Mouse (Mus musculus): ENCODE measurements at regions not wholly inside any gene's neighbourhood (a gene's known extent, or its start where the extent isn't known, plus 50 kb on each side); places are given as distances from the start of the nearest gene placed in this dataset.

GRCm38 (mm10) chr5:126217746-126218145, 686.2 kb downstream of the Tmem132b start:
- Histone ChIP-seq H3K9ac (ENCODE audit: low read depth, low read length) (no peak overlapping the region), H3K36me3 (ENCODE audit: control insufficient read depth, insufficient read depth, low read length) (no peaks in the 10 kb centered on the region), H3K27me3 (replicated peaks; ENCODE audit: control insufficient read depth, insufficient read depth, low read length) (no peaks in the 10 kb centered on the region), H3K4me3 (ENCODE audit: low read depth, low read length) (no peak overlapping the region), H3K4me2 (ENCODE audit: low read depth, low read length) (no peak overlapping the region), H3K4me1 (ENCODE audit: control insufficient read depth, insufficient read depth, low read length) (no peaks in the 10 kb centered on the region), H3K27ac (replicated peaks; ENCODE audit: low read depth, low read length) (no peak overlapping the region), H3K9me3 (ENCODE audit: control insufficient read depth, low read length) (no peaks in the 10 kb centered on the region)
- WGBS, result 78% methylated on average over 1 of the region's 1 CpGs
- DNase-seq (ENCODE audit: low spot score), result no peak
- ATAC-seq (ENCODE audit: low read depth), result no peak

- Histone ChIP-seq H3K4me1 (ENCODE audit: control insufficient read depth, insufficient read depth, low read length) (no peaks in the 10 kb centered on the region), H3K9me3 (ENCODE audit: control insufficient read depth, low read length) (no peaks in the 10 kb centered on the region), H3K27me3 (replicated peaks; ENCODE audit: control insufficient read depth, insufficient read depth, low read length) (no peaks in the 10 kb centered on the region), H3K9ac (ENCODE audit: low read depth, low read length) (no peak overlapping the region), H3K4me2 (ENCODE audit: low read depth, low read length) (no peak overlapping the region), H3K27ac (replicated peaks; ENCODE audit: low read depth, low read length) (no peak overlapping the region), H3K4me3 (ENCODE audit: low read depth, low read length) (no peak overlapping the region), H3K36me3 (ENCODE audit: control insufficient read depth, insufficient read depth, low read length) (no peaks in the 10 kb centered on the region)
- DNase-seq (ENCODE audit: low spot score), result no peak
- ATAC-seq (ENCODE audit: low read depth), result no peak
- WGBS, result 81% methylated on average over 3 of the region's 3 CpGs
Observed at GRCm38 (mm10) chr5:126223696-126224095, 692.1 kb downstream of the Tmem132b start.

GRCm38 (mm10) chr5:126230768-126231167, 699.2 kb downstream of the Tmem132b start:
- no peak overlapping the region for H3K4me2 ChIP-seq (ENCODE audit: low read depth, low read length)
- no peak overlapping the region for H3K4me3 ChIP-seq (ENCODE audit: low read depth, low read length)
- no peaks in the 10 kb centered on the region for H3K36me3 ChIP-seq (ENCODE audit: control insufficient read depth, insufficient read depth, low read length)
- H3K4me1 ChIP-seq (ENCODE audit: control insufficient read depth, insufficient read depth, low read length), result no peaks in the 10 kb centered on the region
- no peak for DNase-seq (ENCODE audit: low spot score)
- no peak overlapping the region for H3K27ac ChIP-seq (replicated peaks; ENCODE audit: low read depth, low read length)
- H3K9ac ChIP-seq (ENCODE audit: low read depth, low read length), result no peak overlapping the region
- ATAC-seq (ENCODE audit: low read depth), result no peak
- no peaks in the 10 kb centered on the region for H3K27me3 ChIP-seq (replicated peaks; ENCODE audit: control insufficient read depth, insufficient read depth, low read length)
- H3K9me3 ChIP-seq (ENCODE audit: control insufficient read depth, low read length), result no peaks in the 10 kb centered on the region
- 81% methylated on average over 4 of the region's 4 CpGs for WGBS

- no peaks in the 10 kb centered on the region for H3K9me3 ChIP-seq (ENCODE audit: control insufficient read depth, low read length)
- no peak overlapping the region for H3K4me2 ChIP-seq (ENCODE audit: low read depth, low read length)
- WGBS, result 64% methylated on average over 3 of the region's 3 CpGs
- no peak for ATAC-seq (ENCODE audit: low read depth)
- H3K4me3 ChIP-seq (ENCODE audit: low read depth, low read length), result no peak overlapping the region
- no peak overlapping the region for H3K9ac ChIP-seq (ENCODE audit: low read depth, low read length)
- H3K36me3 ChIP-seq (ENCODE audit: control insufficient read depth, insufficient read depth, low read length), result no peaks in the 10 kb centered on the region
- H3K27me3 ChIP-seq (replicated peaks; ENCODE audit: control insufficient read depth, insufficient read depth, low read length), result no peaks in the 10 kb centered on the region
- H3K27ac ChIP-seq (replicated peaks; ENCODE audit: low read depth, low read length), result no peak overlapping the region
- no peak for DNase-seq (ENCODE audit: low spot score)
- no peaks in the 10 kb centered on the region for H3K4me1 ChIP-seq (ENCODE audit: control insufficient read depth, insufficient read depth, low read length)
Observed at GRCm38 (mm10) chr5:126238071-126238470, 706.5 kb downstream of the Tmem132b start.

- H3K9me3 ChIP-seq (ENCODE audit: control insufficient read depth, low read length), result no peaks in the 10 kb centered on the region
- H3K27ac ChIP-seq (replicated peaks; ENCODE audit: low read depth, low read length), result no peak overlapping the region
- WGBS, result 83% methylated on average over 2 of the region's 2 CpGs
- ATAC-seq (ENCODE audit: low read depth) (no peak), DNase-seq (ENCODE audit: low spot score) (no peak)
- H3K9ac ChIP-seq (ENCODE audit: low read depth, low read length), result no peak overlapping the region
- H3K27me3 ChIP-seq (replicated peaks; ENCODE audit: control insufficient read depth, insufficient read depth, low read length), result no peaks in the 10 kb centered on the region
- H3K36me3 ChIP-seq (ENCODE audit: control insufficient read depth, insufficient read depth, low read length), result no peaks in the 10 kb centered on the region
- no peak overlapping the region for H3K4me3 ChIP-seq (ENCODE audit: low read depth, low read length)
- no peaks in the 10 kb centered on the region for H3K4me1 ChIP-seq (ENCODE audit: control insufficient read depth, insufficient read depth, low read length)
- no peak overlapping the region for H3K4me2 ChIP-seq (ENCODE audit: low read depth, low read length)
Observed at GRCm38 (mm10) chr5:126245776-126246175, 714.2 kb downstream of the Tmem132b start.

GRCm38 (mm10) chr5:126250331-126250730, 718.8 kb downstream of the Tmem132b start:
- no peak overlapping the region for H3K4me3 ChIP-seq (ENCODE audit: low read depth, low read length)
- H3K9ac ChIP-seq (ENCODE audit: low read depth, low read length), result no peak overlapping the region
- WGBS, result 50% methylated on average over 1 of the region's 1 CpGs
- H3K9me3 ChIP-seq (ENCODE audit: control insufficient read depth, low read length), result no peaks in the 10 kb centered on the region
- H3K4me1 ChIP-seq (ENCODE audit: control insufficient read depth, insufficient read depth, low read length), result no peaks in the 10 kb centered on the region
- H3K36me3 ChIP-seq (ENCODE audit: control insufficient read depth, insufficient read depth, low read length), result no peaks in the 10 kb centered on the region
- DNase-seq (ENCODE audit: low spot score) (no peak), ATAC-seq (ENCODE audit: low read depth) (no peak)
- no peaks in the 10 kb centered on the region for H3K27me3 ChIP-seq (replicated peaks; ENCODE audit: control insufficient read depth, insufficient read depth, low read length)
- H3K4me2 ChIP-seq (ENCODE audit: low read depth, low read length), result no peak overlapping the region
- H3K27ac ChIP-seq (replicated peaks; ENCODE audit: low read depth, low read length), result no peak overlapping the region

- H3K27me3 ChIP-seq (replicated peaks; ENCODE audit: control insufficient read depth, insufficient read depth, low read length), result no peaks in the 10 kb centered on the region
- no peaks in the 10 kb centered on the region for H3K36me3 ChIP-seq (ENCODE audit: control insufficient read depth, insufficient read depth, low read length)
- H3K4me1 ChIP-seq (ENCODE audit: control insufficient read depth, insufficient read depth, low read length), result no peaks in the 10 kb centered on the region
- no peak overlapping the region for H3K4me2 ChIP-seq (ENCODE audit: low read depth, low read length)
- H3K27ac ChIP-seq (replicated peaks; ENCODE audit: low read depth, low read length), result no peak overlapping the region
- no peak overlapping the region for H3K4me3 ChIP-seq (ENCODE audit: low read depth, low read length)
- no peaks in the 10 kb centered on the region for H3K9me3 ChIP-seq (ENCODE audit: control insufficient read depth, low read length)
- DNase-seq (ENCODE audit: low spot score) (no peak), ATAC-seq (ENCODE audit: low read depth) (no peak)
- WGBS, result 68% methylated on average over 1 of the region's 1 CpGs
- no peak overlapping the region for H3K9ac ChIP-seq (ENCODE audit: low read depth, low read length)
Observed at GRCm38 (mm10) chr5:126254661-126255060, 723.1 kb downstream of the Tmem132b start.

GRCm38 (mm10) chr5:126257860-126258259, 726.3 kb downstream of the Tmem132b start:
- Histone ChIP-seq H3K4me1 (ENCODE audit: control insufficient read depth, insufficient read depth, low read length) (no peaks in the 10 kb centered on the region), H3K4me2 (ENCODE audit: low read depth, low read length) (no peak overlapping the region), H3K36me3 (ENCODE audit: control insufficient read depth, insufficient read depth, low read length) (no peaks in the 10 kb centered on the region), H3K27ac (replicated peaks; ENCODE audit: low read depth, low read length) (no peak overlapping the region), H3K9ac (ENCODE audit: low read depth, low read length) (no peak overlapping the region), H3K9me3 (ENCODE audit: control insufficient read depth, low read length) (no peaks in the 10 kb centered on the region), H3K27me3 (replicated peaks; ENCODE audit: control insufficient read depth, insufficient read depth, low read length) (no peaks in the 10 kb centered on the region), H3K4me3 (ENCODE audit: low read depth, low read length) (no peak overlapping the region)
- ATAC-seq (ENCODE audit: low read depth) (no peak), DNase-seq (ENCODE audit: low spot score) (no peak)
- WGBS, result 72% methylated on average over 5 of the region's 5 CpGs

- Histone ChIP-seq H3K9ac (ENCODE audit: low read depth, low read length) (no peak overlapping the region), H3K9me3 (ENCODE audit: control insufficient read depth, low read length) (no peaks in the 10 kb centered on the region), H3K27me3 (replicated peaks; ENCODE audit: control insufficient read depth, insufficient read depth, low read length) (no peaks in the 10 kb centered on the region), H3K4me1 (ENCODE audit: control insufficient read depth, insufficient read depth, low read length) (no peaks in the 10 kb centered on the region), H3K36me3 (ENCODE audit: control insufficient read depth, insufficient read depth, low read length) (no peaks in the 10 kb centered on the region), H3K4me3 (ENCODE audit: low read depth, low read length) (no peak overlapping the region), H3K4me2 (ENCODE audit: low read depth, low read length) (no peak overlapping the region), H3K27ac (replicated peaks; ENCODE audit: low read depth, low read length) (no peak overlapping the region)
- no peak for DNase-seq (ENCODE audit: low spot score)
- 73% methylated on average over 2 of the region's 2 CpGs for WGBS
- ATAC-seq (ENCODE audit: low read depth), result no peak
Observed at GRCm38 (mm10) chr5:126266471-126266870, 734.9 kb downstream of the Tmem132b start.

Data from embryonic facial prominence, embryonic 14.5 days (tissue).